Mouse (Mus musculus) A20 (cell line): Measurements from ENCODE around the gene Twist2.
A peak's percentile ranks its signal among the peaks of the same experiment; 100 is the strongest.

Experiments used
- DNase-seq: peaks from one replicate; pipeline ENCODE4 v3.0.0-alpha.2; 2011; ENCODE audit warnings: low read depth, low spot score

The Twist2 gene

GRCm38 (mm10) chr1:91873572-91874285 is 72.5 kb downstream of the Twist2 start:
- no peak for DNase-seq

GRCm38 (mm10) chr1:91874633-91875032 is 73.4 kb downstream of the Twist2 start:
- DNase-seq, result peak; percentile 49

- DNase-seq, result no peak
Measured at GRCm38 (mm10) chr1:91875042-91875720, 73.9 kb downstream of the Twist2 start.

GRCm38 (mm10) chr1:91878696-91879095 is 77.4 kb downstream of the Twist2 start:
- DNase-seq, result no peak

GRCm38 (mm10) chr1:91880156-91880555 is 78.9 kb downstream of the Twist2 start:
- DNase-seq, result no peak

GRCm38 (mm10) chr1:91880899-91881298 is 79.6 kb downstream of the Twist2 start:
- DNase-seq, result no peak

GRCm38 (mm10) chr1:91883115-91883514 is 81.9 kb downstream of the Twist2 start:
- DNase-seq, result no peak

- no peak for DNase-seq
Measured at GRCm38 (mm10) chr1:91893598-91893997, 92.3 kb downstream of the Twist2 start.

- no peak for DNase-seq
Measured at GRCm38 (mm10) chr1:91894286-91894685, 93.0 kb downstream of the Twist2 start.

GRCm38 (mm10) chr1:91897078-91897477 is 95.8 kb downstream of the Twist2 start:
- peak; percentile 30 for DNase-seq
